Mouse (Mus musculus): ENCODE data around the gene Pcsk2. TPM values are rescaled to one million over a fixed set of nuclear protein-coding genes. Genes with fewer than 3 reads are reported as not detected.

Pcsk2 gene
- polyA plus RNA-seq (2014; fragmentation: Illumina TruSeq; extraction: RNeasy Lipid Tissue Mini Kit (QIAGEN cat#74804); ENCODE audit: low read depth, low replicate concordance) = 1.8 TPM

GRCm38 (mm10) chr2:143545758-143546246, at the start of gene Pcsk2:
Pcsk2 (plus strand) TSS chr2:143546156.

GRCm38 (mm10) chr2:143862484-143863231, 316.7 kb downstream of the Pcsk2 start, which contains the start of gene Bfsp1:
Bfsp1 (minus strand) TSS chr2:143863173.

Measured in sigmoid colon, adult 10 weeks (tissue).